Mouse (Mus musculus) bone marrow, adult 2 months (tissue): ENCODE data around the gene Ces2b.
"Not testable (repeated sequence)": the region's sequence is repeated elsewhere in the genome, so short reads cannot be mapped to it uniquely, and the experiment has no call there.

Source experiments
- CTCF ChIP-seq: fragments of 200-500 bp; IDR thresholded peaks from 2 replicates; pipeline ENCODE4 v1.5.1; 2011; ENCODE audit warnings: low read length, control low read depth; ENCODE audit not compliant: control insufficient read depth, insufficient read depth
- POLR2A ChIP-seq: fragments of 200-500 bp; IDR thresholded peaks from 2 replicates; pipeline ENCODE4 v1.6.1; 2011; ENCODE audit warnings: low read depth, mild to moderate bottlenecking, control low read depth, low read length, borderline replicate concordance; ENCODE audit not compliant: control insufficient read depth

DNA sequence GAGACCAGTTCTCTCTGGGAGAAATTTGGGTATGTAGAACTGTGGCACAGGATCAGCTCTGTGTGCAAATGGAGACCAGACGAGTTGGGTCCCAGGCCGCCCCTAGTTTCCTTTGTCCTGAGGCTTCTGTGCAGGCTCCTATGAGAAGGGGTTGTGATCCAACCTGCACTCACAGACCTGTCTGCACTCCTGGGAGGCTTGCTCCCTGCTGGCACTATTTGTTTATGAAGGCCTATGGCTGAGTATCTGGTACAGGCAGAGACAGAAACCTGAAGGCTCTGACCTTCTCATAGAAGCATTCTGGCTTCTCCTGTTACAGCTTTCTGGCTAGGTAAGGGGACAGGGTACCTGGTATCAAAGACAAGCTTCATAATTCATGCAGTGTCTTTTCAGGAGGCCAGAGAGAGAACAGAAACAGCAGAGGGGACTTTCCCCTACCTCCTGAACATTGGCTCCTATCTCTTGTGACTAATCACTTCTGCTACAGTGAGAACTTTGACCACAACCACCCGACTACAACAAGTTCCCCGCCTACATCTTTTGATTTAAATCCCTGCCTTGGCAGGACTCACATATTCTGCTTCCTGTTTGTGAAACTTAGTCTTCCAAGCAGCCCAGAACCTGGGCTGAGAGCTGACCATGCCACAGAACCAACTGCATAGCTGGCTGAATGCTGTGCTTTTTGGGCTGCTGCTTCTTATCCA, 55.0 kb downstream of the Ces2b start:
- not testable (repeated sequence) for TF ChIP-seq CTCF, POLR2A
